Mouse (Mus musculus) E14TG2a.4 (cell line): Measurements from ENCODE around the gene Ttn.

Source experiments
- CTCF ChIP-seq: conservative IDR thresholded peaks from 2 replicates; pipeline ENCODE4 v1.5.1; 2014; ENCODE audit warnings: low read length
- NANOG ChIP-seq: IDR thresholded peaks from 2 replicates; pipeline ENCODE4 v1.6.1; 2014; ENCODE audit warnings: borderline replicate concordance, low read length, mixed read lengths
- POU5F1 ChIP-seq: IDR thresholded peaks from 2 replicates; pipeline ENCODE4 v1.6.1; 2014; ENCODE audit warnings: low read length, borderline replicate concordance

DNA sequence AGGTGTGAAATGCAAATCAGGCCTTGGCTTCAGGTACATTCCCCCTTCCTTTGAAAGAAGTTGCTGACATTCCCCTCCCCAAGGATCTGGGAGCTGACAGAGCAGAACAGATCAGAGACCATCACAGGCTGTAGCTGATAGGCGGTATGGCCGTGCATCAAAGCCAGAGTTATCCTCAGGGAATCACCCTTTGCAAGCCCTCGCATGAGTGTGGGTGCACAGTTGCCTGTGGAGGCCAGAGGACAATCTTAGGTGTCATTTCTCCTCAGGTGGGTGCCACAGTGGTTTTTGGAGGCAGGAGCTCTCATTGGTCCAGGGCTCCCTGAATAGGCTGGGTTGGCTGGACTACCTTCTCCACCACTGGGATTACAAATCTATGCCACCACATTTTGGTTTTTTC, 280.2 kb downstream of the Ttn start:
- TF ChIP-seq CTCF (no peak), NANOG (no peak), POU5F1 (no peak)
